Mouse (Mus musculus): ENCODE results near the gene Ifitm1.

Ifitm1 gene

GRCm38 (mm10) chr7:140966921-140967320 is at the start of gene Ifitm1:
Gene Ifitm1 (plus strand): TSS chr7:140967221.
- in situ Hi-C loops (cut with MboI; ENCODE audit: unreplicated experiment in 2 of 2): loop anchor here in 1 of 2 experiments (25.0 kb wide), 1 partner anchor 220 kb away; the partner anchor contains the start of genes Hras and Lrrc56

GRCm38 (mm10) chr7:140919911-140920310 is 47.1 kb upstream of the Ifitm1 start:
- in situ Hi-C loops (cut with MboI; ENCODE audit: unreplicated experiment in 2 of 2): loop anchor here in 1 of 2 experiments (10.0 kb wide), 1 partner anchor 445 kb away; no protein-coding TSS in a partner anchor

GRCm38 (mm10) chr7:140920418-140921029 is 46.5 kb upstream of the Ifitm1 start, which contains the start of gene Nlrp6:
Gene Nlrp6 (plus strand): TSS chr7:140920902.
- in situ Hi-C loops (cut with MboI; ENCODE audit: unreplicated experiment in 2 of 2): no loop called here

- in situ Hi-C loops (cut with MboI; ENCODE audit: unreplicated experiment in 2 of 2): no loop called here
These were observed 45.6 kb upstream of the Ifitm1 start for GRCm38 (mm10) chr7:140921225-140921975.

- in situ Hi-C loops (cut with MboI; ENCODE audit: unreplicated experiment in 2 of 2): no loop called here
These were observed 44.5 kb upstream of the Ifitm1 start for GRCm38 (mm10) chr7:140922398-140923069.

GRCm38 (mm10) chr7:140923070-140923775 is 43.8 kb upstream of the Ifitm1 start:
- in situ Hi-C loops (cut with MboI; ENCODE audit: unreplicated experiment in 2 of 2): no loop called here

- in situ Hi-C loops (cut with MboI; ENCODE audit: unreplicated experiment in 2 of 2): no loop called here
These were observed 39.8 kb upstream of the Ifitm1 start for GRCm38 (mm10) chr7:140927181-140927580.

- in situ Hi-C loops (cut with MboI; ENCODE audit: unreplicated experiment in 2 of 2): no loop called here
These were observed 28.6 kb upstream of the Ifitm1 start for GRCm38 (mm10) chr7:140938436-140938835.

- in situ Hi-C loops (cut with MboI; ENCODE audit: unreplicated experiment in 2 of 2): no loop called here
These were observed 28.1 kb upstream of the Ifitm1 start for GRCm38 (mm10) chr7:140938896-140939295.

DNA sequence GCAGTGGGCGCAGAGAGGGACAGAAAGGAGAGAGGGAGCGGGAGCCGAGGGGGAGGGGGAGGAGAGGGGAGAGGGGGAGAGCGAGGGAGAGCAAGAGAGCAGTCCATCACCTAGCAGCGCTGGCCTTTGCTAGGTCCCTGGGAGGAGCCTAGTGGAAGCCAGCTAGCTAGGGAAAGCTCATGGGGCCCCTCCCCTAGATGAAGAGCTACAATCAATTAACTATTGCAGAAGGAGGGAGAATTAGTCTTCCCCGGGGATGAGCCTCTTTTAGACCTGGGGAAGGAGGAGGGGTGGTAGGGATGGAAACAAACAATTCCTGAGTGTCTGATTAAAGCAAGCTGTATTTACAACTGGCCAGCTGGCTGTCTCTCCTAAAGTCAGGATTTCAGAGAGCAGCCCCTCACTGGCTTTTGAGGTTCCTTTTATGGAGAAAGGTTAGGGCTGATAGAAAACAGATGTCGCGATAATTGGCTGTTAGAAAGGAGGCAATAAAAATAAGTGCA is 27.3 kb upstream of the Ifitm1 start:
- in situ Hi-C loops (cut with MboI; ENCODE audit: unreplicated experiment in 2 of 2): no loop called here

- in situ Hi-C loops (cut with MboI; ENCODE audit: unreplicated experiment in 2 of 2): no loop called here
These were observed 25.6 kb upstream of the Ifitm1 start, which contains the start of gene Pgghg for GRCm38 (mm10) chr7:140941222-140942051. Gene Pgghg (plus strand): TSS chr7:140941391.

DNA sequence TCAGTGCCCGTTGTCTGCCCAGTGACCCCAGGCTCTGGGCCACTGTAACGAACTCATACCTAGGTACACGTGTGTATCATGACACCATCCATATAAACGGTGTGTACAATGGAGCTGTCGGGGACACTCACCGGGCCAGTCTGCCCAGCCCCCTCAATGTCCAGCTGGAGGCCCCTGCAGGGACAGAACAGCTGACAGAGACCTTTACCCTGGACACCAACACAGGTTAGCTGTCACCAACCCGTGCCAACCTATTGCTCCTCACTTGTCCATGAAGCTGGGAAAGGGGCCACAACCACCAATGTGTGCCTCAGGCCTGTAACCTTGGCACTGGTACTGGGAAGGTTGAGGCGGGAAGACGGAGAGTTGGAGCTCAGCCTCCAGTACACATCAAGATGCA is 24.7 kb upstream of the Ifitm1 start:
- in situ Hi-C loops (cut with MboI; ENCODE audit: unreplicated experiment in 2 of 2): no loop called here

DNA sequence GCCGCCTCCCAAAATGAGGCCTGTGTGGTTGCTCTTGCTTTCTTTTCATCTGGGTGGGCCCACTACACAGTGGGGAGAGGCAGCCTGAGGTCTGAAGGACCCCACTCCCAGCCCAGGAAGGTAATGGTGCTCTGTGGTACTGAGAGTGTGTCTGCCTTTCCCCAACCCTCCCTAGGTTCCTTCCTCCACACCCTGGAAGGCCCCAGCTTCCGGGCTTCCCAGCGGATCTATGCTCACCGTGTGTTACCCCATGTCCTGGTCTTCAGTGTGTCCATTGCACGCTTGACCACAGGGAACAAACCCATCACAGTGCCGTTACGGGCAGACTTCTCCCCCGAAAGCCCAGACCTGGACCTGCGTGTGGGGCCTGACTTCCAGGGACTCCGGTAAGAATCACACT is 24.2 kb upstream of the Ifitm1 start:
- in situ Hi-C loops (cut with MboI; ENCODE audit: unreplicated experiment in 2 of 2): no loop called here

DNA sequence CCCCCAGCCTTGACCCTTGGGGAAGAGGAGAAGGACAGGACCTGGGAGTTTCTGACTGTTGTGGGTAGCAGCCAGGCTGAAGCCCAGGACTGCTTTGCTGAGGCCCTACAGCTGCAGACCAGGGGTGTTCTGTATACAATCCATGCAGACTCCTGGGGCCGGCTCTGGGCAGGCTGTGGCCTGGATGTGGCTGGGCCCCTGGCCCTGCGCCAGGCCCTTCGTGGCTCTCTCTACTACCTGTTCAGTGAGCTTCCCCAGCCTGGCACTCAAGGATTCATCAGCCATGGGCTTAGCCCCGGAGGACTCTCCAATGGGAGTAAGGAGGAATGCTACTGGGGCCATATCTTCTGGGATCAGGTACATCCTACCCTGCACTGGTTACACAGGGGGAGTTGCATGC is 23.7 kb upstream of the Ifitm1 start:
- in situ Hi-C loops (cut with MboI; ENCODE audit: unreplicated experiment in 2 of 2): no loop called here

GRCm38 (mm10) chr7:140944236-140944635 is 22.8 kb upstream of the Ifitm1 start:
- in situ Hi-C loops (cut with MboI; ENCODE audit: unreplicated experiment in 2 of 2): no loop called here

DNA sequence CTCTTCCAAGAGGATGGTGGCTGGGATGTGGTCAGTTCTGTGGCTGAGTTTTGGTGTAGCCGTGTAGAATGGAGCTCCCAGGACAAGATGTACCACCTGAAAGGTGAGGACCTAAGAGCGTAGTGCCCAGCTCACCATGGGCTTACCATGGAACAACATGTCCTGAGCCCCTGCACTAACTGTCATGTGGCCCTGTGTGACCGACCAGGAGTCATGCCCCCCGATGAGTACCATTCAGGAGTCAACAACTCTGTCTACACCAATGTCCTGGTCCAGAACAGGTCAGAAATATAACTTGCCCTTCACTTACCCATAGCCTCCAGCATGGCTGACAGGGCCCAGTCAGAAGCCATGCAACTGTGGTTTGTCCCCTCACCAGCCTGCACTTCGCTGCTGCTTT is 21.8 kb upstream of the Ifitm1 start:
- in situ Hi-C loops (cut with MboI; ENCODE audit: unreplicated experiment in 2 of 2): loop anchor here in 1 of 2 experiments (5.0 kb wide), 1 partner anchor 33 kb away; no protein-coding TSS in a partner anchor

GRCm38 (mm10) chr7:140946311-140946710 is 20.7 kb upstream of the Ifitm1 start:
- in situ Hi-C loops (cut with MboI; ENCODE audit: unreplicated experiment in 2 of 2): loop anchor here in 1 of 2 experiments (5.0 kb wide), 1 partner anchor 34 kb away; no protein-coding TSS in a partner anchor

DNA sequence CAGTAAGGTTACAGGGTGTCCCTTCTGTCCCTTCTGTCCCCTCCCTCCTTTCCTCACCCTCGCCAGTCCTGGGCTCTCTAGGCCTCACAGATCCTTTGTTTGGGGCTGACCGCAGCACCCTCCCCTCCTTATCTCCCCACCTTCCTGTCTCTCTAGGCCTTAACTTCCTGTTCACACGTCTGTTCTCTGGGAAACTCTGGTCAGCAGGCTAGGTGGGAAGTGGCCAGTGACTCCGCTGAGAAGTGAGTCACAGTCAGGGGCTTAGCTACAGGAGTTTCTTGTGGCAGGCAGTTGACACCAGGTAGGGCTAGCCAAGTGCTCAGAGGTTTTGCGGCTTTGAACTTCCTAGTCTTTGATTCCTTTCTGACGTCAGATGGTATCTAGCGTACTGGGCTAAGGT is 20.0 kb upstream of the Ifitm1 start:
- in situ Hi-C loops (cut with MboI; ENCODE audit: unreplicated experiment in 2 of 2): loop anchor here in 1 of 2 experiments (5.0 kb wide), 1 partner anchor 35 kb away; no protein-coding TSS in a partner anchor

DNA sequence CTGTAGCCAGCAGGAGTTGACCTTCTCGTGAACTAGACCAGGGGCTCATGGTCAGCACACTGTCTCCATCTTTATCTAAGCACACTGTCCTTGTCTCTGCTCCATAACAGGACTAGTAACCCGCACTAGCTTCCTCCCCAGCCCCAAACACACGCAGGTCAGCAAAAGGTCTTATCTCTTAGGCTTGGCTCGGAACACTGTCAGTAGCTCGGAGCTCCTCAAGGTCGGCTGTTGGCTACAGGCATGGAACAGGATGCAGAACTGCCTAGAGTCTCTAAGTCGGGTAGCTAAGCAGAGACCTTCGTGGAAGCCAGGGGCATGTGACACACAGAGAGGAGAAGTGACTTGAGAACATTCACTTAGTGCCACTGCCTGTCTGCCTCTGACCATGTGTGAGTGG is 18.9 kb upstream of the Ifitm1 start:
- in situ Hi-C loops (cut with MboI; ENCODE audit: unreplicated experiment in 2 of 2): loop anchor here in 1 of 2 experiments (5.0 kb wide), 1 partner anchor 36 kb away; no protein-coding TSS in a partner anchor
